Mouse (Mus musculus) neural tube, embryonic 13.5 days (tissue): ENCODE results near the gene Bsx. TPM values are rescaled to one million over a fixed set of nuclear protein-coding genes. Genes with fewer than 3 reads are reported as not detected.

Source experiments
- ATAC-seq: fragments of 200-750 bp; cut with Nextera tagmentation; 2 replicates; pipeline ENCODE4 v1.8.0; 2017; ENCODE audit warnings: low read depth, mild to moderate bottlenecking, moderate TSS enrichment, moderate library complexity
- H3K27ac ChIP-seq: fragments of 300-500 bp; sonication (generic); replicated peaks from 2 replicates; pipeline ENCODE4 v1.5.1; 2015; ENCODE audit warnings: moderate library complexity, mild to moderate bottlenecking, inconsistent platforms
- H3K27me3 ChIP-seq: fragments of 300-500 bp; sonication (generic); 2 replicates; pipeline ENCODE4 v1.6.1; 2015; ENCODE audit warnings: mild to moderate bottlenecking, inconsistent platforms
- H3K36me3 ChIP-seq: fragments of 300-500 bp; sonication (generic); 2 replicates; pipeline ENCODE4 v1.6.1; 2015; ENCODE audit warnings: mild to moderate bottlenecking, inconsistent platforms
- H3K4me1 ChIP-seq: fragments of 300-500 bp; sonication (generic); replicated peaks from 2 replicates; pipeline ENCODE4 v1.6.1; 2015; ENCODE audit warnings: inconsistent platforms
- H3K4me2 ChIP-seq: fragments of 300-500 bp; sonication (generic); 2 replicates; pipeline ENCODE4 v1.6.1; 2015; ENCODE audit warnings: inconsistent platforms, mild to moderate bottlenecking, moderate library complexity
- H3K4me3 ChIP-seq: fragments of 300-500 bp; sonication (generic); 2 replicates; pipeline ENCODE4 v1.5.1; 2015; ENCODE audit warnings: mild to moderate bottlenecking, inconsistent platforms
- H3K9ac ChIP-seq: fragments of 300-500 bp; sonication (generic); 2 replicates; pipeline ENCODE4 v1.6.1; 2015; ENCODE audit warnings: moderate library complexity, mild to moderate bottlenecking, inconsistent platforms
- H3K9me3 ChIP-seq: fragments of 300-500 bp; sonication (generic); 2 replicates; pipeline ENCODE4 v1.6.1; 2016; ENCODE audit warnings: inconsistent platforms
- WGBS: fragments of 180-500 bp; shearing (Covaris S2); methylation state at CpG from one replicate; pipeline ENCODE4 v1.1.7; 2015; 5-methylcytosine and 5-hydroxymethylcytosine counted together
- polyA plus RNA-seq: library from polyadenylated mRNA; unstranded; fragments of >200 nt; fragmentation: Nextera tagmentation; extraction: Ambion mirVana; gene quantifications from 2 replicates; pipeline ENCODE4 v1.2.1, GENCODE M21; 2015

Bsx gene
- polyA plus RNA-seq, 1 experiment from 2014 or later: not detected

GRCm38 (mm10) chr9:40907413-40907812 is 33.5 kb downstream of the Bsx start:
- Histone ChIP-seq H3K36me3 (no peaks in the 10 kb centered on the region), H3K9ac (no peak overlapping the region), H3K27me3 (0 out of 2 replicates have a peak, but pooled peaks cover 7% of the 10 kb centered on the region), H3K27ac (no peak overlapping the region), H3K4me2 (no peak overlapping the region), H3K4me1 (peaks cover 7% of the 10 kb centered on the region; the same call in 1 of the 2 replicates), H3K9me3 (no peaks in the 10 kb centered on the region), H3K4me3 (no peak overlapping the region)
- no peak for ATAC-seq
- WGBS: 33% methylated on average over 8 of the region's 8 CpGs

GRCm38 (mm10) chr9:40908411-40908810 is 34.5 kb downstream of the Bsx start:
- 67% methylated on average over 8 of the region's 8 CpGs for WGBS
- H3K27ac ChIP-seq: no peak overlapping the region
- 0 out of 2 replicates have a peak, but pooled peaks cover 7% of the 10 kb centered on the region for H3K27me3 ChIP-seq
- ATAC-seq: no peak
- peaks cover 7% of the 10 kb centered on the region; the same call in 1 of the 2 replicates for H3K4me1 ChIP-seq
- H3K36me3 ChIP-seq: no peaks in the 10 kb centered on the region
- no peak overlapping the region for H3K9ac ChIP-seq
- H3K4me3 ChIP-seq: no peak overlapping the region
- H3K9me3 ChIP-seq: no peaks in the 10 kb centered on the region
- no peak overlapping the region for H3K4me2 ChIP-seq

- no peak overlapping the region for H3K4me3 ChIP-seq
- H3K4me1 ChIP-seq: peaks cover 7% of the 10 kb centered on the region; the same call in 1 of the 2 replicates
- H3K36me3 ChIP-seq: no peaks in the 10 kb centered on the region
- ATAC-seq: no peak
- H3K4me2 ChIP-seq: no peak overlapping the region
- 30% methylated on average over 7 of the region's 7 CpGs for WGBS
- H3K27ac ChIP-seq: no peak overlapping the region
- no peaks in the 10 kb centered on the region for H3K9me3 ChIP-seq
- 0 out of 2 replicates have a peak, but pooled peaks cover 10% of the 10 kb centered on the region for H3K27me3 ChIP-seq
- no peak overlapping the region for H3K9ac ChIP-seq
Measured at GRCm38 (mm10) chr9:40908915-40909314, 35.0 kb downstream of the Bsx start.

- H3K4me1 ChIP-seq: 0 out of 2 replicates have a peak, but pooled peaks cover 8% of the 10 kb centered on the region
- H3K4me3 ChIP-seq: no peak overlapping the region
- no peak for ATAC-seq
- H3K36me3 ChIP-seq: no peaks in the 10 kb centered on the region
- no peak overlapping the region for H3K4me2 ChIP-seq
- 0 out of 2 replicates have a peak, but pooled peaks cover 3% of the 10 kb centered on the region for H3K27me3 ChIP-seq
- H3K9me3 ChIP-seq: no peaks in the 10 kb centered on the region
- WGBS: 38% methylated on average over 12 of the region's 12 CpGs
- H3K27ac ChIP-seq: no peak overlapping the region
- H3K9ac ChIP-seq: no peak overlapping the region
Measured at GRCm38 (mm10) chr9:40917871-40918613, 44.1 kb downstream of the Bsx start.

- Histone ChIP-seq H3K4me3 (no peak overlapping the region), H3K9me3 (no peaks in the 10 kb centered on the region), H3K4me2 (no peak overlapping the region), H3K9ac (no peak overlapping the region), H3K27me3 (0 out of 2 replicates have a peak, but pooled peaks cover 5% of the 10 kb centered on the region), H3K27ac (no peak overlapping the region), H3K36me3 (no peaks in the 10 kb centered on the region), H3K4me1 (no peaks in the 10 kb centered on the region)
- WGBS: 68% methylated on average over 17 of the region's 17 CpGs
- no peak for ATAC-seq
Measured at GRCm38 (mm10) chr9:40927351-40927980, 53.5 kb downstream of the Bsx start.

Other genes starting within 250 kb of the Bsx start
- gene Gm21915, start 203.5 kb upstream of the Bsx start, polyA plus RNA-seq: not detected in 2 replicates
- gene Clmp, start 188.2 kb upstream of the Bsx start, polyA plus RNA-seq: 51.5 and 52.0 TPM in 2 replicates
- gene Hspa8, start 73.1 kb upstream of the Bsx start, polyA plus RNA-seq: 2,997 and 3,038 TPM in 2 replicates
- gene Jhy, start 90.0 kb downstream of the Bsx start, polyA plus RNA-seq: 1.0 and 2.0 TPM in 2 replicates
- 0.15 and 0.20 TPM in 2 replicates for gene Crtam, start 130.5 kb downstream of the Bsx start, polyA plus RNA-seq